Mouse (Mus musculus) 3T3-L1 (cell line): ENCODE measurements at regions not wholly inside any gene's neighbourhood (a gene's known extent, or its start where the extent isn't known, plus 50 kb on each side); places are given as distances from the start of the nearest gene placed in this dataset.
A peak's percentile ranks its signal among the peaks of the same experiment; 100 is the strongest.

Experiments used
- DNase-seq: peaks from one replicate; pipeline ENCODE4 v3.0.0-alpha.2; 2015; ENCODE audit warnings: low read depth, low spot score

- DNase-seq, result peak; percentile 94
These were observed 82.9 kb downstream of the Postn start for GRCm38 (mm10) chr3:54443791-54444190.

GRCm38 (mm10) chr3:54446889-54447288, 86.0 kb downstream of the Postn start:
- peak; percentile 77 for DNase-seq

- no peak for DNase-seq
These were observed 96.5 kb downstream of the Postn start for GRCm38 (mm10) chr3:54457416-54457815.

GRCm38 (mm10) chr3:54461366-54461765, 100.5 kb downstream of the Postn start:
- peak; percentile 77 for DNase-seq

- peak; percentile 75 for DNase-seq
These were observed 105.2 kb downstream of the Postn start for GRCm38 (mm10) chr3:54466097-54466496.

GRCm38 (mm10) chr3:54474209-54474608, 113.3 kb downstream of the Postn start:
- peak; percentile 62 for DNase-seq

GRCm38 (mm10) chr3:54475879-54476278, 115.0 kb downstream of the Postn start:
- no peak for DNase-seq

GRCm38 (mm10) chr3:54477986-54478385, 117.1 kb downstream of the Postn start:
- peak; percentile 40 for DNase-seq

GRCm38 (mm10) chr3:54480251-54480650, 119.3 kb downstream of the Postn start:
- DNase-seq, result peak; percentile 97

GRCm38 (mm10) chr3:54487346-54487745, 126.4 kb downstream of the Postn start:
- DNase-seq, result no peak

GRCm38 (mm10) chr3:54487844-54488243, 126.9 kb downstream of the Postn start:
- DNase-seq, result peak; percentile 39

GRCm38 (mm10) chr3:54490249-54490900, 129.5 kb downstream of the Postn start:
- no peak for DNase-seq

- no peak for DNase-seq
These were observed 132.7 kb downstream of the Postn start for GRCm38 (mm10) chr3:54493567-54493966.

GRCm38 (mm10) chr3:54504997-54505396, 144.1 kb downstream of the Postn start:
- no peak for DNase-seq

- no peak for DNase-seq
These were observed 146.7 kb downstream of the Postn start for GRCm38 (mm10) chr3:54507575-54507974.

GRCm38 (mm10) chr3:54508906-54509305, 148.0 kb downstream of the Postn start:
- peak; percentile 57 for DNase-seq

- no peak for DNase-seq
These were observed 156.3 kb downstream of the Postn start for GRCm38 (mm10) chr3:54517251-54517650.

GRCm38 (mm10) chr3:54522716-54523115, 161.8 kb downstream of the Postn start:
- no peak for DNase-seq

GRCm38 (mm10) chr3:54526618-54527017, 165.7 kb downstream of the Postn start:
- DNase-seq, result no peak

GRCm38 (mm10) chr3:54528292-54528691, 164.3 kb upstream of the Supt20 start:
- DNase-seq, result peak; percentile 27

GRCm38 (mm10) chr3:54530251-54530650, 162.4 kb upstream of the Supt20 start:
- no peak for DNase-seq

- peak; percentile 42 for DNase-seq
These were observed 157.2 kb upstream of the Supt20 start for GRCm38 (mm10) chr3:54535361-54535760.

GRCm38 (mm10) chr3:54538055-54538454, 154.6 kb upstream of the Supt20 start:
- DNase-seq, result no peak
